Mouse (Mus musculus): ENCODE data around the gene Mterf2. TPM values are rescaled to one million over a fixed set of nuclear protein-coding genes. Genes with fewer than 3 reads are reported as not detected.

The Mterf2 gene
- polyA plus RNA-seq (2012; rRNA removed), result 12.9 and 17.0 TPM in 2 replicates
- 17.2 and 19.0 TPM in 2 replicates for polyA plus RNA-seq (2014; fragmentation: Nextera tagmentation; extraction: Ambion mirVana)

DNA sequence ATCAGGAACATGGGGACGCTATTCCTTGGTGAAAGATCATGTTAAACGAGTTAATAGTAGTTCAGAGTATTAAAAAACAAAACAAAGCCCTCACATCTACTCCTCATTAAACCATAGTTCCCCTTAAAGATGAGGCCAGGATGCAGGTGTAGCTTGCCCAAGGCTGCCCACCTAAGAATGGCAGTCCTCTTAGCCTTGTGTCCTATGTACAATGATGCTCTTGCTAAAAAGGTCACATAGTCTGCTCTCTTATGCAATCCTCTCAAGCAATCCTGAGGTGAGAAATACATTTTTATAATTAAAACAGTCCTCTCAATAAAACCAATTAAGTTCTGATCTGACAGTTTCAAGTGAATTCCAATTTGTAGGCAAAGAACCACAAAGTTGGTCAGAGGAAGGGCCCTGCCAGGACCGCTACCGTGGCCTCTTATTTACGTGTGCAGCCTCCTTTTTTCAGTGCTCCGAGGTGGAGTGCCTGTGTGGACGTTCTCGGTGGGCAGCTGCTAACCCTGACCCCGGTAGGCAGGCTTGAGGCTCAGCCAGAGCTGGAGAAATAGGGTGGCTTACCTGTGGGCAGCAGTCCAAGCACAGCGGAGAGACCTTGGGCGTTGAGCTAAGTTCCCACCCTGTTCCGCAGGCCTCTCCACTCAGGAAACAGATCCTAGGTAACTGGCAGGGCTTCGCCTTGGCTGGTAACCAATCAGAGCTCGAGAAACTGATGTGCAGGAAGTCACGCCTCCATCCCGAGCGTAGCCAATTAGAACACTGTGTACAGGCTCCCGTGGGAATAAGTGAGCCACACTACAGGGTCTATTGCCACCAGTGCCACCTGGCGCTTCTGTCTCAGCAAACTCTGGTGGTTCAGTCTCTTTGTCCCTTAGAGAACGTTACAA lies at the start of gene Mterf2:
Mterf2 (minus strand) TSS at position 633 of the 893 bp plus-strand sequence.
- DNase-seq (ENCODE audit: low spot score), result peak; percentile 99
- peak; percentile 100 for ATAC-seq (ENCODE audit: low FRiP score, low read depth)
- peak within 1 kb of the TSS; percentile 56 for H3K4me2 ChIP-seq (replicated peaks; ENCODE audit: low read depth, low read length, severe bottlenecking)

DNA sequence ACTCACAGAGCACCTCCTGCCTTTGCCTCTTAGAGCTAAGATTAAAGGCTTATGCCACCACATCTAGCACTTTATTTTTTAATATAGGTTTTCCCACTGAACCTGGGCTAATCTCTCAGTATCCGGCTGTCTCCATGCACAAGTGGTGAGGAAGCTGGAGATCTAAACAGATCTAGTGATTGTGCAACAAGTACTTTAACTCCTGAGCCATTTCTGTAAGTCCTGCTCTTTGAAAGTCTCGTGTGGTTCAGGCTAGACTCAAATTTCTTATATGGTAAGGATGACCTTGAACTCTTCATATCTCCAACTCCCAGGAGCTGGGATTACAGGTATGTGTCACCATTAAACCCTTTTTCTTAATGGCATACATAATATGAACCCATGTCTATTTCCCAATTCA lies 48.8 kb upstream of the Mterf2 start:
- no peak for DNase-seq (ENCODE audit: low spot score)
- whole genome bisulfite sequencing, result 72% methylated on average over 2 of the region's 2 CpGs
- Histone ChIP-seq H3K9ac (ENCODE audit: low read depth, low read length, severe bottlenecking) (no peak overlapping the region), H3K27ac (replicated peaks; ENCODE audit: low read depth, low read length) (no peak overlapping the region), H3K4me2 (replicated peaks; ENCODE audit: low read depth, low read length, severe bottlenecking) (no peak overlapping the region), H3K4me3 (replicated peaks; ENCODE audit: low read length) (no peak overlapping the region), H3K36me3 (ENCODE audit: control insufficient read depth, insufficient read depth, low read length) (no peaks in the 10 kb centered on the region), H3K27me3 (ENCODE audit: control insufficient read depth, insufficient read depth, low read length) (no peaks in the 10 kb centered on the region), H3K9me3 (ENCODE audit: control insufficient read depth, low read length) (no peaks in the 10 kb centered on the region), H3K4me1 (ENCODE audit: control insufficient read depth, insufficient read depth, low read length) (no peaks in the 10 kb centered on the region)
- no peak for TF ChIP-seq POLR2A (IDR thresholded peaks at IDR 0.05; ENCODE audit: borderline replicate concordance, extremely low read depth, insufficient read depth, insufficient read length)
- ATAC-seq (ENCODE audit: low FRiP score, low read depth), result no peak

More for the DNA sequence above, at the start of gene Mterf2:
- Histone ChIP-seq H3K9ac (ENCODE audit: low read depth, low read length, severe bottlenecking) (peak within 1 kb of the TSS; percentile 66), H3K4me3 (replicated peaks; ENCODE audit: low read length) (peak within 1 kb of the TSS; percentile 57), H3K9me3 (ENCODE audit: control insufficient read depth, low read length) (no peaks in the 10 kb centered on the region), H3K27me3 (ENCODE audit: control insufficient read depth, insufficient read depth, low read length) (no peaks in the 10 kb centered on the region), H3K4me1 (ENCODE audit: control insufficient read depth, insufficient read depth, low read length) (peaks cover 9% of the 10 kb centered on the region), H3K27ac (replicated peaks; ENCODE audit: low read depth, low read length) (0 out of 2 replicates have a peak within 1 kb of the TSS, but pooled peaks have one; percentile 10), H3K36me3 (ENCODE audit: control insufficient read depth, insufficient read depth, low read length) (peaks cover 17% of the 10 kb centered on the region)
- 8% methylated on average over 20 of the region's 20 CpGs for WGBS
- TF ChIP-seq POLR2A (IDR thresholded peaks at IDR 0.05; ENCODE audit: borderline replicate concordance, extremely low read depth, insufficient read depth, insufficient read length), result 0 out of 2 replicates have a peak, but pooled peaks have one; percentile 24

GRCm38 (mm10) chr10:85165306-85165705 lies 37.5 kb upstream of the Mterf2 start:
- DNase-seq (ENCODE audit: low spot score) (no peak), ATAC-seq (ENCODE audit: low FRiP score, low read depth) (no peak)
- H3K9ac ChIP-seq (ENCODE audit: low read depth, low read length, severe bottlenecking), result no peak overlapping the region
- H3K9me3 ChIP-seq (ENCODE audit: control insufficient read depth, low read length), result no peaks in the 10 kb centered on the region
- no peak for TF ChIP-seq POLR2A (IDR thresholded peaks at IDR 0.05; ENCODE audit: borderline replicate concordance, extremely low read depth, insufficient read depth, insufficient read length)
- no peaks in the 10 kb centered on the region for H3K36me3 ChIP-seq (ENCODE audit: control insufficient read depth, insufficient read depth, low read length)
- H3K4me3 ChIP-seq (replicated peaks; ENCODE audit: low read length), result no peak overlapping the region
- no peaks in the 10 kb centered on the region for H3K27me3 ChIP-seq (ENCODE audit: control insufficient read depth, insufficient read depth, low read length)
- no peak overlapping the region for H3K27ac ChIP-seq (replicated peaks; ENCODE audit: low read depth, low read length)
- WGBS, result 90% methylated on average over 5 of the region's 5 CpGs
- H3K4me2 ChIP-seq (replicated peaks; ENCODE audit: low read depth, low read length, severe bottlenecking), result no peak overlapping the region
- H3K4me1 ChIP-seq (ENCODE audit: control insufficient read depth, insufficient read depth, low read length), result no peaks in the 10 kb centered on the region; the same call in 1 of the 2 replicates

DNA sequence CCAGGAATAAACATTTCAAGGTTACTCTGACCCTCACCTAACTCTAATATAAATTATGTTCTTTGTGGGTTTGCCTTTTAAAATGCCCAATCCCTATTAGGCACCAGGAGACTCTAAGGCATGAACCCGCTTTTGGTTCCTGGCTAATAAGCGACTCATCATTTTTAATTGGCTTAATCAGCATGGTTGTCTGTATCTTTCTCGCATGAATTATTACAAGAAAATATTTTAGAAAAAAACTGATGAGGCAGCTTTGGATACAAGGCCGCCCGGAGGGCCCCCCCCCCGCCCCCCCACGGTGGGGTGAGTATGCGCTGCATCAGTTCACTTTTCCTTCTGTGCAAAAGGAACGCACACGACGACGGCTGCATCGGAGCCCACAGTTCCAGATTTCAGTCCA lies 37.0 kb upstream of the Mterf2 start:
- Histone ChIP-seq H3K36me3 (ENCODE audit: control insufficient read depth, insufficient read depth, low read length) (no peaks in the 10 kb centered on the region), H3K4me2 (replicated peaks; ENCODE audit: low read depth, low read length, severe bottlenecking) (no peak overlapping the region), H3K4me1 (ENCODE audit: control insufficient read depth, insufficient read depth, low read length) (no peaks in the 10 kb centered on the region; the same call in 1 of the 2 replicates), H3K4me3 (replicated peaks; ENCODE audit: low read length) (no peak overlapping the region), H3K9ac (ENCODE audit: low read depth, low read length, severe bottlenecking) (no peak overlapping the region), H3K9me3 (ENCODE audit: control insufficient read depth, low read length) (no peaks in the 10 kb centered on the region), H3K27ac (replicated peaks; ENCODE audit: low read depth, low read length) (no peak overlapping the region), H3K27me3 (ENCODE audit: control insufficient read depth, insufficient read depth, low read length) (no peaks in the 10 kb centered on the region)
- no peak for TF ChIP-seq POLR2A (IDR thresholded peaks at IDR 0.05; ENCODE audit: borderline replicate concordance, extremely low read depth, insufficient read depth, insufficient read length)
- 91% methylated on average over 13 of the region's 13 CpGs for WGBS
- no peak for DNase-seq (ENCODE audit: low spot score)
- no peak for ATAC-seq (ENCODE audit: low FRiP score, low read depth)

DNA sequence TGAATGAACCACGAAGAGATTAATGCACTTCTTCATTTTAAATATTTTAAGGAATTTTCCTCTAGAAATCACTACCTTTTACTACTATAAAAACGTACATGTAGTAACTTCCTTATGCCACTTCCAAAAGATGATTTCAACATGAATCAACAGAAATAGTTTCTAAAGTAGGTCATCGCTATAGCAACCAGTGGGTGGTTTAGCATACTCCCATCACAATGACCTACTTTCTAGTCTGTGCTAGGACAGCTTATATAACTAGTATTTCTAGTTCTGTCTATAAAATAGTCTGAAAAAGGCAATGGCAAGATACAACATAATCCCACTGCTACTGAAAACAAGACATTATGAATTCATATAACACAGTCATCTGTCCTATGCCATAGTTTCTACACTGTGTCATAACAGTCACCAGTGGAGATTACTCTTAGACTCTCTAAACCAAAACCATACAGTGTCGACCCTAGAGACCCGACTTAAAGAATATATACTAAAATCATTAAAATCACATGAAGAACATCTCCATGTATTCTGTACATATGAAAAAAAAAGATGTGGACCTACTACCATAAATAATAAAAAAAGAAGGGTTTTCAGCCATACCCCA lies 34.0 kb upstream of the Mterf2 start:
- 78% methylated on average over 5 of the region's 5 CpGs for WGBS
- DNase-seq (ENCODE audit: low spot score) (peak; percentile 69), ATAC-seq (ENCODE audit: low FRiP score, low read depth) (no peak)
- Histone ChIP-seq H3K9me3 (ENCODE audit: control insufficient read depth, low read length) (no peaks in the 10 kb centered on the region), H3K4me2 (replicated peaks; ENCODE audit: low read depth, low read length, severe bottlenecking) (no peak overlapping the region), H3K9ac (ENCODE audit: low read depth, low read length, severe bottlenecking) (no peak overlapping the region), H3K36me3 (ENCODE audit: control insufficient read depth, insufficient read depth, low read length) (no peaks in the 10 kb centered on the region), H3K4me3 (replicated peaks; ENCODE audit: low read length) (no peak overlapping the region), H3K27ac (replicated peaks; ENCODE audit: low read depth, low read length) (no peak overlapping the region), H3K27me3 (ENCODE audit: control insufficient read depth, insufficient read depth, low read length) (no peaks in the 10 kb centered on the region), H3K4me1 (ENCODE audit: control insufficient read depth, insufficient read depth, low read length) (no peaks in the 10 kb centered on the region; the same call in 1 of the 2 replicates)
- TF ChIP-seq POLR2A (IDR thresholded peaks at IDR 0.05; ENCODE audit: borderline replicate concordance, extremely low read depth, insufficient read depth, insufficient read length), result no peak

All from limb, embryonic 14.5 days (tissue).